In the genomic region with DNA sequence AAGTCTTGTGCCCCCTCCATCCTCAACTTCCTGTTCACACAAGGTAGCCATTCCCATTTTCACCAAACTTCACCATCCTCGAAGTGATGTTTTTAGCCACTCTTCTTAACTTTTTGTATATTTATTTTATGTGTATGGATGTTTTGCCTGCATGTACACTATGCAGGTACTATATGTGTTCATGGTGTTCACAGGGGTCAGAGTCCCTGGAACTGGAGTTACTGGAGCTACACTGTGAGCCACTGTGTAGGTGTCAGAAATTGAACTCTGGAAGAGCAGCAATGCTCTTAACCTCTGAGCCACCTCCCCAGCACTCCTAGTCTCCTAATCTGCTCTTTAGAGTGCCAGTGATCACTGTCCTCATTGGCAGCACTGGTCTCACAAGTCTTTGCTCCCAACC, we compare ENCODE assay signal across 21 mouse cellular contexts. TPM values are rescaled to one million over a fixed set of nuclear protein-coding genes. Genes with fewer than 3 reads are reported as not detected.
"Had no signal": no experiment of that assay in that cellular context is flagged by ENCODE, and none has a peak within 500 bp of the region (broad histone marks: within the 10 kb centered on the region; RNA-seq: fewer than 3 reads in every experiment).

No protein-coding gene starts in this region.

- H3K27me3 ChIP-seq: limb, embryonic 12.5 days; midbrain, embryonic 15.5 days; neural tube, embryonic 12.5 days had no signal

- H3K36me3 ChIP-seq: limb, embryonic 12.5 days; midbrain, embryonic 15.5 days; neural tube, embryonic 12.5 days had no signal

- ATAC-seq: lung, postnatal 0 days; midbrain, embryonic 15.5 days had no signal

- H3K9me3 ChIP-seq: limb, embryonic 12.5 days; midbrain, embryonic 15.5 days; neural tube, embryonic 12.5 days had no signal

- H3K9ac ChIP-seq: limb, embryonic 12.5 days; liver, embryonic 14.5 days; midbrain, embryonic 15.5 days; neural tube, embryonic 12.5 days had no signal

- H3K27ac ChIP-seq: kidney, postnatal 0 days; limb, embryonic 12.5 days; liver, embryonic 14.5 days; midbrain, embryonic 15.5 days; neural tube, embryonic 12.5 days had no signal

- H3K4me3 ChIP-seq: limb, embryonic 12.5 days; midbrain, embryonic 15.5 days; neural tube, embryonic 12.5 days had no signal

- DNase-seq: kidney, postnatal 36 days; layer of hippocampus, adult 9-11 months; layer of hippocampus, postnatal 36 days; liver; lung, adult 2 months; lung, postnatal 36 days; spleen, adult 18-20 months; thymus, adult 18-20 months; thymus, postnatal 14 days had no signal

- H3K4me1 ChIP-seq: limb, embryonic 12.5 days; midbrain, embryonic 15.5 days; neural tube, embryonic 12.5 days had no signal

- H3K4me2 ChIP-seq: limb, embryonic 12.5 days; midbrain, embryonic 15.5 days; neural tube, embryonic 12.5 days had no signal

RNA-seq across cellular contexts. Expression of gene Fabp1, which starts 48.8 kb away (rescaled TPM):
- total RNA-seq: layer of hippocampus, adult 18-20 months; layer of hippocampus, postnatal 36 days; left cerebral cortex, adult 8-10 months; left cerebral cortex, postnatal 25 days; megakaryocyte progenitor cell, adult 5-6 weeks; monocyte, adult 5-6 weeks; neutrophil, adult 5-6 weeks had no signal
- polyA plus RNA-seq: limb, embryonic 12.5 days; neural tube, embryonic 12.5 days had no signal
